Mouse (Mus musculus): ENCODE data around the gene C1ra. TPM values are rescaled to one million over a fixed set of nuclear protein-coding genes. Genes with fewer than 3 reads are reported as not detected.

C1ra gene
- 0.40 and 0.65 TPM in 2 replicates for polyA plus RNA-seq (2012; rRNA removed)

GRCm38 (mm10) chr6:124512355-124512836 lies at the start of gene C1ra:
TSS of gene C1ra (plus strand) at chr6:124512405.

GRCm38 (mm10) chr6:124464305-124465271 lies 47.6 kb upstream of the C1ra start, which contains the start of gene Clstn3:
TSS of gene Clstn3 (minus strand) at chr6:124464794.

GRCm38 (mm10) chr6:124492842-124493561 lies 19.2 kb upstream of the C1ra start, which contains the start of gene C1rl:
TSS of gene C1rl (plus strand) at chr6:124493113.

GRCm38 (mm10) chr6:124542284-124542683 lies 30.1 kb downstream of the C1ra start, which contains the start of gene C1s1:
TSS of gene C1s1 (minus strand) at chr6:124542359.

GRCm38 (mm10) chr6:124570026-124570425 lies 57.8 kb downstream of the C1ra start, which contains the start of gene C1rb:
TSS of gene C1rb (plus strand) at chr6:124570294.

Other genes with a start within 250 kb of the C1ra start
- gene Cd163, start 207.7 kb upstream of the C1ra start, polyA plus RNA-seq (2012; rRNA removed): 0.41 and 0.47 TPM in 2 replicates
- 91.5 and 93.4 TPM in 2 replicates for gene Pex5, start 97.3 kb upstream of the C1ra start, polyA plus RNA-seq (2012; rRNA removed)
- 120 and 128 TPM in 2 replicates for gene Clstn3, start 47.6 kb upstream of the C1ra start, polyA plus RNA-seq (2012; rRNA removed)
- gene C1rl, start 19.3 kb upstream of the C1ra start, polyA plus RNA-seq (2012; rRNA removed): 0.08 and 0.22 TPM in 2 replicates
- gene C1s1, start 30.0 kb downstream of the C1ra start, polyA plus RNA-seq (2012; rRNA removed): 1.8 and 2.3 TPM in 2 replicates
- not detected in 2 replicates for gene C1rb, start 57.9 kb downstream of the C1ra start, polyA plus RNA-seq (2012; rRNA removed)
- 0.74 and 0.79 TPM in 2 replicates for gene C1s2, start 123.7 kb downstream of the C1ra start, polyA plus RNA-seq (2012; rRNA removed)
- 48.3 and 54.5 TPM in 2 replicates for gene Lpcat3, start 150.6 kb downstream of the C1ra start, polyA plus RNA-seq (2012; rRNA removed)
- 93.9 and 100 TPM in 2 replicates for gene Emg1, start 199.8 kb downstream of the C1ra start, polyA plus RNA-seq (2012; rRNA removed)
- gene Phb2, start 199.9 kb downstream of the C1ra start, polyA plus RNA-seq (2012; rRNA removed): 139 and 149 TPM in 2 replicates
- 2.6 and 2.9 TPM in 2 replicates for gene Ptpn6, start 226.3 kb downstream of the C1ra start, polyA plus RNA-seq (2012; rRNA removed)
- gene Grcc10, start 229.0 kb downstream of the C1ra start, polyA plus RNA-seq (2012; rRNA removed): 564 and 575 TPM in 2 replicates
- gene Gm45234, start 243.6 kb downstream of the C1ra start, polyA plus RNA-seq (2012; rRNA removed): not detected in 2 replicates
- gene Atn1, start 244.1 kb downstream of the C1ra start, polyA plus RNA-seq (2012; rRNA removed): 53.4 and 64.6 TPM in 2 replicates